Mouse (Mus musculus) cerebellum, postnatal 10 days (tissue): ENCODE data around the gene Ano2.

Source experiments
- DNase-seq, 2 experiments: peaks; one replicate each; pipeline ENCODE4 v3.0.0; 2021; ENCODE audit warnings: mixed read lengths in 2 of 2

The Ano2 gene

DNA sequence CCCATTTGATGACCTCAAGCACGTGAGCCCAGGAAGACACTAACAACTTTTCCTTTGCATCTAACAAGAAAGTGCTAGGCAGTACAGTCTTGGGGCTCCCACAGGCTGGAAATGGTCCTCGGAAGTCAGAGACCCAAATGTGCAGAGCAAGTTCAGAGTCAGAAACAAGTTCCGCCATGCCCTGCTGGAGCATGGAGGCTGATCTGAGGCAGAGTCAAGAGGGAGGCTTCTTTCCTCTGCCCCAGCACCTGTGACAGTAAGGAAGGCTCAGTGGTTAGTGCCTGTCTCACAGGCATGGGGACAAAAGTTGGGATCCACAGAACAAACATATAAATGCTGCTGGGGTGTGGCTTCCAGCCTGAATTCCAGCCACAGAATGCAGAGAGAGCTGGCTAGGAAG is 390.3 kb downstream of the Ano2 start:
- no peak for DNase-seq

DNA sequence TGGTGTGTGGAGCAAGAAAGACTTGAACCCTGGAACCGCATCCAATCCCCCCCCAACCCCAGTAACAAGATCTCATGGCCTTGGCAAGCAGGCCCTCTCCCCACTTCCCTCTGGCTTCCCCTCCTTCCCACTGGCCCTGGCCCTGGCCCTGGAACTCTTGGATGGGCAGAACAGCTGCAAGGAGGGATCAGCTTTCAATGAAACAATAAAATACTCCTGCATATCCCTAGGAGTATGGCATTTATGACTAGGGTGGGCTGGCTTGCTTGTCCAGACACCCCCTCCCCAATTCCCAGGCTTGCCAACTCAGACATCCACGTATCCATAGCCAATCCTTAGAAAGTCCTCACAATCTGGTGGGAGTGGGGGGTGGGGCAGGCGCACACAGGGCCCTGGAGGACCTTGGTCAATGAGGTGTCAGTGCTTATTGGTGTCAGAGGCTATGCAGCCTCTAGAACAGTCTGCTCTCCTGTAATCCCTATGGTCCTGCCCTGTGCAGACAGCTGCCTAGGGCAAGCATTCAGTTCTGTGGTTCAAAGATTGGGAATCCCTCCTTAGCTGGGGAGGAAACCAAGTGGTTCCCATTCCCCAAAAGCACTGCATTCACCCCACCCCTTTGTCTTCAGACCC is 396.2 kb downstream of the Ano2 start:
- DNase-seq, result no peak

DNA sequence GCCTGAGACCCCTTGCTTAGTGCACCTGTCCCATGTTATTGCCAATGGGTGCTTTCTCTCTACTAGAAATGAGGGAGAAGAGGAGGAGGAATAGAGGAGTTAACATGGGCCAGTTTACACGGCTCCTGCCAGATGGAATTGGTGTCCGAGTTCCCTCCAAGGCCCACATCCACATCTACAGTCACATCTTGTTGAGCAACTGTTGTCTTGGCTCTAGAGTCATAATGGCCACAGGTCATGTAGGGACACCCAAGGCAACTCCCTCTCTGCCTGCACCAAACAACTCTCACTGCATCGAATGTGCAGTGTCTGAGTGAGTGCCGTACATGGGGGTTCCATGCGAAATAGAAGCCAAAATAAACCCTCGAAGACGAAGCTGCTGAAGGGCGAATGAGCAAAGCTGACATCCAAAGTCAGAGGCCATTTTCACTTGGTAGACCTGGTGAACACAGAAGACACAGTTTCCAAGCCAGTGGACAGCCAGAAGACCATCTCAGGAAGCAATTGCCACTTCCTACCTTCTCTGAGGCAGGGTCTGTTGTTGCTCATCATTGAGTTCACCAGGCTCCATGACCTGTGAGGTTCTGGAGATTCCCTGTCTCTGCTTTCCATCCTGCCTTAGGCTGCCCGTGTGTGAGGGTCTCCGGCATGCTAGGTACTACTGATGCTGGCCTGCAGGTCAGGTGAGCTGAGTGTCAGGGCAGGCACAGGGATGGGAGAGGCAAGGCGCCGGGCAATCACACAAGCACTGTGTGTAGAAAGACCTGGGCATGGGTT is 398.5 kb downstream of the Ano2 start:
- no peak for DNase-seq
